Mouse (Mus musculus) limb, embryonic 14.5 days (tissue): Measurements from ENCODE around the gene Ndufb3. TPM values are rescaled to one million over a fixed set of nuclear protein-coding genes. Genes with fewer than 3 reads are reported as not detected.

Experiments used
- ATAC-seq: fragments of 200-750 bp; cut with Nextera tagmentation; 2 replicates; pipeline ENCODE4 v1.8.0; 2017; ENCODE audit warnings: low read depth, moderate number of reproducible peaks, moderate TSS enrichment; ENCODE audit not compliant: low FRiP score
- DNase-seq: peaks from one replicate; pipeline ENCODE4 v3.0.0-alpha.2; 2015; ENCODE audit warnings: low spot score
- H3K27ac ChIP-seq: fragments of 300-500 bp; sonication (generic); replicated peaks from 2 replicates; pipeline ENCODE4 v1.5.1; 2014; ENCODE audit warnings: low read depth, mild to moderate bottlenecking, low read length, moderate library complexity, mixed read lengths
- H3K27me3 ChIP-seq: fragments of 300-500 bp; sonication (generic); 2 replicates; pipeline ENCODE4 v1.6.1; 2014; ENCODE audit warnings: low read length, mixed read lengths; ENCODE audit not compliant: control insufficient read depth, insufficient read depth
- H3K36me3 ChIP-seq: fragments of 300-500 bp; sonication (generic); 2 replicates; pipeline ENCODE4 v1.6.1; 2014; ENCODE audit warnings: mild to moderate bottlenecking, low read length, moderate library complexity, mixed read lengths; ENCODE audit not compliant: control insufficient read depth, insufficient read depth
- H3K4me1 ChIP-seq: fragments of 300-500 bp; sonication (generic); 2 replicates; pipeline ENCODE4 v1.6.1; 2014; ENCODE audit warnings: antibody characterized with exemption, low read length, mixed read lengths; ENCODE audit not compliant: control insufficient read depth, insufficient read depth
- H3K4me2 ChIP-seq: fragments of 300-500 bp; sonication (generic); replicated peaks from 2 replicates; pipeline ENCODE4 v1.6.1; 2014; ENCODE audit warnings: low read depth, mild to moderate bottlenecking, low read length, moderate library complexity; ENCODE audit not compliant: severe bottlenecking
- H3K4me3 ChIP-seq: fragments of 300-500 bp; sonication (generic); replicated peaks from 2 replicates; pipeline ENCODE4 v1.5.1; 2014; ENCODE audit warnings: low read length
- H3K9ac ChIP-seq: fragments of 300-500 bp; sonication (generic); 2 replicates; pipeline ENCODE4 v1.6.1; 2014; ENCODE audit warnings: mild to moderate bottlenecking, low read depth, low read length, moderate library complexity; ENCODE audit not compliant: severe bottlenecking
- H3K9me3 ChIP-seq: fragments of 300-500 bp; sonication (generic); 2 replicates; pipeline ENCODE4 v1.6.1; 2016; ENCODE audit warnings: low read length; ENCODE audit not compliant: control insufficient read depth
- POLR2A ChIP-seq: fragments of 200-500 bp; IDR thresholded peaks from 2 replicates; pipeline ENCODE4 v1.8.0; 2012; ENCODE audit warnings: inconsistent platforms, mild to moderate bottlenecking, moderate library complexity, borderline replicate concordance; ENCODE audit not compliant: insufficient read depth, insufficient read length; ENCODE audit errors: extremely low read depth
- WGBS: fragments of 180-500 bp; shearing (Covaris S2); extraction: QIAGEN DNeasy Blood & Tissue Kit; methylation state at CpG from one replicate; pipeline ENCODE4 v1.1.7; 2014; 5-methylcytosine and 5-hydroxymethylcytosine counted together
- polyA plus RNA-seq, 2 experiments: library from polyadenylated mRNA; depleted of rRNA in 1 of 2; stranded (reverse) in 1 of 2; unstranded in 1 of 2; fragments of >200 nt; fragmentation: Nextera tagmentation in 1 of 2; extraction: Ambion mirVana in 1 of 2; gene quantifications; 2 replicates each; pipeline versions ENCODE4 v1.2.1 to v1.2.3; 2012 to 2014

Ndufb3 gene
- polyA plus RNA-seq, 2 experiments = 136 to 164 TPM

DNA sequence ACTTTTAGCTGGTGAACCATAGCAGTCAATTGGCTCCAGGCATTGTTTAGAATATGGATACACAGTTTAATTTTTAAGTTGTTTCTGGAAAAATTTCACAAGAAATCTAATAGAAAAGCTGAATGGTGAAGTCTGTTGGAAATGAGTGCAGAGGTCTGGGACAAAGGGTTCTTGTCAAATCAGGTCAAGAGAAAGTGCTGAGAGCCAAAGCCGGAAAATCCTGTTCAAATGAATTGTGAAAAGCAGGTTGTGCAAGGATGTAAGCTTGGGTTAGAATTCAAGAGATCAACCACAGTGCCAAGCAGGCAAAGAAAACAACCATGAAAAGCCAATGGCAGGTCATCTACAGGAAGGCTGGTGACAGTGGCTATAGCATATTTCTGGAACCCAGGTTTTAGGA lies 24.0 kb downstream of the Ndufb3 start:
- no peaks in the 10 kb centered on the region for H3K4me1 ChIP-seq
- TF ChIP-seq POLR2A = no peak
- no peak overlapping the region for H3K4me3 ChIP-seq
- WGBS = 77% methylated on average over 1 of the region's 1 CpGs
- H3K27ac ChIP-seq = no peak overlapping the region
- DNase-seq = no peak
- ATAC-seq = no peak
- H3K4me2 ChIP-seq = no peak overlapping the region
- no peaks in the 10 kb centered on the region for H3K36me3 ChIP-seq
- H3K9me3 ChIP-seq = no peaks in the 10 kb centered on the region
- no peak overlapping the region for H3K9ac ChIP-seq
- H3K27me3 ChIP-seq = no peaks in the 10 kb centered on the region

DNA sequence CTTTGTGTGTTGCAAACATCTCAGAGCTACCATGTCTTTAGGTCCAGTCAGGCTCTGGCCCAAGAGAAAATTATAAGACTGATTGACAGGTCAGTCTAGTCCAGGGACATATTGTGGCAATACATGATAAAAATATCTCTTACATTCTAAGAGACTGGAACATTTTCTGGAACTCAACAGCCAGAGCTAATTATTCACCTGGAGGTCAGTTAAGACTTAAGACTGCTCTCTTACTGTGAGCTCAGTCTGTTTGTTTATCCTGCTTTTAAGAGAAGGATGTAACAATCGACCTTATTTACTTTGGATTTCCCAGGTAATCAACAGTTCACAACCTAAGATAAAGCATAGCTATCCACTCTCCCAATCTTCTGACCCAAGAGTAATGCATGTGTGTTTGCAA lies 24.4 kb downstream of the Ndufb3 start:
- DNase-seq (no peak), ATAC-seq (no peak)
- 45% methylated on average over 1 of the region's 1 CpGs for WGBS
- H3K4me1 ChIP-seq = no peaks in the 10 kb centered on the region
- no peak overlapping the region for H3K9ac ChIP-seq
- no peak overlapping the region for H3K4me2 ChIP-seq
- no peak for TF ChIP-seq POLR2A
- H3K27ac ChIP-seq = no peak overlapping the region
- no peaks in the 10 kb centered on the region for H3K9me3 ChIP-seq
- no peak overlapping the region for H3K4me3 ChIP-seq
- no peaks in the 10 kb centered on the region for H3K36me3 ChIP-seq
- H3K27me3 ChIP-seq = no peaks in the 10 kb centered on the region

DNA sequence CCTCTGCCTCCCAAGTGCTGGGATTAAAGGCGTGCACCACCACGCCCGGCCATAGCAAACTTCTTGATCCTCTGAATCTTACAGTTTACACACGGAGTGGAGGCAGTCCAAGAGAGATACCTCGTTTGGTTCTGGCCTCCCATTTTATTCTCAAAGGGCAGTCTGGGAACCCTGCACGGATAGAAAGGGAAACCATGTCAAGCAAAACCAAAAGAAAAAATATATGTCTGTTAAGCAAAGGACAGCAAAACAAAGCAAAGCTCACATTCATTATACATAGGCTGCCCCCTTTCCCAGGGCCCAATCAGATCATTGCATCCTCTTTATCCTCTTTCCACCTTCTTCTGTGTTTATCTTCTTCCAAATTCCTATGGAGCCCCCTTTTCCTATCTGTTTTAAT lies 27.6 kb downstream of the Ndufb3 start:
- no peak overlapping the region for H3K9ac ChIP-seq
- no peaks in the 10 kb centered on the region for H3K36me3 ChIP-seq
- TF ChIP-seq POLR2A = no peak
- H3K4me2 ChIP-seq = no peak overlapping the region
- DNase-seq = no peak
- no peak overlapping the region for H3K4me3 ChIP-seq
- H3K4me1 ChIP-seq = no peaks in the 10 kb centered on the region
- 82% methylated on average over 6 of the region's 6 CpGs for WGBS
- no peak overlapping the region for H3K27ac ChIP-seq
- no peaks in the 10 kb centered on the region for H3K27me3 ChIP-seq
- no peaks in the 10 kb centered on the region for H3K9me3 ChIP-seq
- ATAC-seq = no peak

DNA sequence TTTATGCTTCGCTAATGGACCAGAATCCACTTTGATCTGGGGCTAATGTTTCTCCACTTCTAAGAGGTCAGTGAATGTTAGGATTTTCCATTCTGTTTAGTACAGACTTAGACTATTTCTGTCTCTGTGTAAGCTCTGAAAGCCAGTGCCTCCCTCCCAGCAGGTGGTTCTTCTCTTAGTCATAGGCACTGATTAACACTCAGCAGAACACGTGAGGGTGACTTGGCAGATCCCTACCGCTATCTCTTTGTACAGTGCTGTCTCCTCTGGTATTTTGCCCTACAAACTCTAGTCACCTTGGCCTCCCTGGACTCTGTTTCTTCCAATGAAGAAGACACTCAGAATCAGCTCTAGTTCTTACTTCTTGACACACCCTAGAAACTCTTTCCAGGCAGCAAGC lies 28.2 kb downstream of the Ndufb3 start:
- DNase-seq (no peak), ATAC-seq (no peak)
- 66% methylated on average over 3 of the region's 3 CpGs for WGBS
- no peak overlapping the region for H3K4me2 ChIP-seq
- no peak for TF ChIP-seq POLR2A
- H3K4me3 ChIP-seq = no peak overlapping the region
- H3K36me3 ChIP-seq = no peaks in the 10 kb centered on the region
- no peak overlapping the region for H3K9ac ChIP-seq
- H3K9me3 ChIP-seq = no peaks in the 10 kb centered on the region
- no peaks in the 10 kb centered on the region for H3K4me1 ChIP-seq
- H3K27ac ChIP-seq = no peak overlapping the region
- H3K27me3 ChIP-seq = no peaks in the 10 kb centered on the region

DNA sequence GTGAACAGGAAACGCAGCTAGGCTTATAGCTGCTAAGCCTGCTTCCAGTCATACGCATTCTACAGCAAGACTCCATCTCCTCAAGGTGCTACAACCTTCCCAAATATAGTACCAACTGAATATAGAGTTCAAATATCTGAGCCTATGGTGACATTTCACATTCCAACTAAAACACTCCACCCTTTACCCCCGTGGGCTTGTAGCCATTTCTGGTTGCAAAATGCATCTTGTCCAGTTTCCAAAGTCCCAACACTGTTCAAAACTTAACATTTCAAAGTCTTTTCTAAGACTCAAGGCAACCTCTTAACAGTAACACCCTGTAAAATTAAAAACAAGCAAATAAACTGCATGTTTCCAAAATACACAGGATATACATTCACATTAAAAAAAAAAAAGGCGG lies 29.0 kb downstream of the Ndufb3 start:
- no peaks in the 10 kb centered on the region for H3K9me3 ChIP-seq
- H3K4me3 ChIP-seq = no peak overlapping the region
- no peak overlapping the region for H3K4me2 ChIP-seq
- H3K9ac ChIP-seq = no peak overlapping the region
- H3K4me1 ChIP-seq = no peaks in the 10 kb centered on the region
- H3K36me3 ChIP-seq = no peaks in the 10 kb centered on the region
- no peak overlapping the region for H3K27ac ChIP-seq
- no peaks in the 10 kb centered on the region for H3K27me3 ChIP-seq
- ATAC-seq (no peak), DNase-seq (no peak)
- WGBS = 85% methylated on average over 4 of the region's 4 CpGs
- TF ChIP-seq POLR2A = no peak

DNA sequence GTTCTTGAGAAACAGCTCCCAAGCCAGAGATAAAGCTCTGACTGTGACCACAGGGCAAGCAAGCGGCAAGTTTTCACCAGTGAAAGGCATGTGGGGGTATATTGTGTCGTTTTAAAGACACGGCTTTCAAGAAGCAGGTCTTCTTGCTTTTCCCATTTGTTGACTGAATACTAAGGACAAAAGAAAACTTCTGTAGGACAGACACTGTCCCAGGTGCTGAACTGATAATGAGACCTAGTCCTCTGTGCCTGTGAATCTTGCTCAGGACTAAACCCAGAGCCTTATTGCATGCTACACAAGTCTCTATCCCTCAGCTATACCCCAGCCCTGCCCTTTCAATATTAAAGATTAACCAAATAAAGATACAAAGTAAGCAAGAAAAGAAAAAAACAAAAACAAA lies 30.0 kb downstream of the Ndufb3 start:
- Histone ChIP-seq H3K4me1 (no peaks in the 10 kb centered on the region), H3K9ac (no peak overlapping the region), H3K4me3 (no peak overlapping the region), H3K27ac (no peak overlapping the region), H3K36me3 (no peaks in the 10 kb centered on the region), H3K27me3 (no peaks in the 10 kb centered on the region), H3K4me2 (no peak overlapping the region), H3K9me3 (no peaks in the 10 kb centered on the region)
- no peak for ATAC-seq
- TF ChIP-seq POLR2A = no peak
- WGBS = 70% methylated on average over 3 of the region's 3 CpGs
- DNase-seq = peak; percentile 48
